Mouse (Mus musculus) small intestine, adult 2 months (tissue): ENCODE measurements around the gene Thap12.

Experiments
- CTCF ChIP-seq: fragments of 200-500 bp; IDR thresholded peaks from 2 replicates; pipeline ENCODE4 v1.5.1; 2012; ENCODE audit warnings: low read depth, mild to moderate bottlenecking, control low read depth, inconsistent platforms, low read length, moderate library complexity, mixed read lengths; ENCODE audit not compliant: insufficient replicate concordance, insufficient read length; ENCODE audit errors: extremely low read depth
- POLR2A ChIP-seq: fragments of 200-500 bp; IDR thresholded peaks from 2 replicates; pipeline ENCODE4 v1.6.1; 2012; ENCODE audit warnings: low read depth, mild to moderate bottlenecking, control low read depth, inconsistent platforms, low read length, moderate library complexity

DNA sequence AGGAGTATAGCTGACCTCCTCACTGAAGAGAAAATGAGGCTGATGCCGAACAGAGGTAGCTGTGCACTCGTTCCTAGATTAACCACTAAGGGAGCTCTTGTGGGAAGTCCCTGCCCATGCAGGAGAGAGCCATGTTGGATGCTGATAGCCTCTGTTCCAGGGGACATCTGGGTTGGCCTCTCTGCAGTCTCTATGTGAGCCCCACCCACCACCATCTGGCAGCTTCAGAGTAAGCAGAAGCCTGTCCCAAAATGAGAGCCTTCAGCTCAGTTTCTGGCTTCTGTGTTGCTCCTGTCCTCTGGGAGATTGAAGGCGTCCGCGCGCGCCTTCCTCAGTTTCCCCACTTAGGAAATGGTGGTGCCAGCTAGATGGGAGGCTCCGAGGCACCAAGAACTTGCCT lies 53.7 kb downstream of the Thap12 start:
- TF ChIP-seq CTCF: no peak
- no peak for TF ChIP-seq POLR2A
